Mouse (Mus musculus) adrenal gland, postnatal 4 days (tissue): ENCODE measurements around the gene AA986860. TPM values are rescaled to one million over a fixed set of nuclear protein-coding genes. Genes with fewer than 3 reads are reported as not detected.

Experiments used
- DNase-seq, 2 experiments: peaks; one replicate each; pipeline ENCODE4 v3.0.0; 2021 to 2022; ENCODE audit warnings: low spot score in 2 of 2, mixed read lengths in 2 of 2
- total RNA-seq, 2 experiments: library from RNA; stranded (reverse); gene quantifications; 2 replicates each; pipeline ENCODE4 v1.2.3; 2021

Gene AA986860
- total RNA-seq, 2 experiments from 2014 or later = 2.0 to 3.3 TPM

DNA sequence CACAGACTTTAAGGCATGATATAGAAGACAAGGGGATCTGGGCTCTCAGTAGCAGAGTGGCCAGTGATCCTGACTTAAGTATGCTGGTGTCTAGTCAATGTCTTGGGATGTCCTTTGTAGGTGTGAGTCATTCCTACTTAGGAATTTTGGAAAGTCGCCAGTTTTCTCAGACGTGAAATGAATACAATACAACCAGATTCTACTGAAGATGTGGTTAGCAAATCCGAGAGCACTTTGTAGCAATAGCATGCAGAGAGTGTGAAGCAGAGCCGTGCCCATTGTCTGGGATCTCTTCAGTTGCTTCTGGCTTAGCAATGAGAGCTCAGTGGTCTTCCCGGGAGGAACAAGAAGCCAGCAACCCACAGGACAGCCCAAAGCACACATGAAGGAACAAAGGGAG is 2.7 kb downstream of the AA986860 start:
- no peak for DNase-seq

DNA sequence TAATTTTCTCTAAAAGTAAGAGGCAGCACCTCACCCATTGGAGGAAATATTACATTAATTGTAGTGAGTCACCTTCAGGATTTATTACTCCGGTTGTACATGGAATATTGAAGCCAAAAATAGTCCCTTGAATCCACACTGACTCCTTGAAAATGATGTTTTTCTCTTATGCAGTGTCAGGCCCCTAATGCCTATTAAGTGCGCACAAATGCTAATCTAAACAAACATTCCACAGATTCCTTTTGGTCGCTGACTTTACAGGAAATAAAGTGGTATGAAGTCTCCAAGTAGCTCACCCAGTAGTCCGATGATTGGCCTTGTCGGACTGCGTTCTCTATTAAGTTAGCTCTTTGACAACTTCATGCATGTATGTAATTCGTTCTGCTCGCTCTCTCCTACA is 3.1 kb downstream of the AA986860 start:
- no peak for DNase-seq

DNA sequence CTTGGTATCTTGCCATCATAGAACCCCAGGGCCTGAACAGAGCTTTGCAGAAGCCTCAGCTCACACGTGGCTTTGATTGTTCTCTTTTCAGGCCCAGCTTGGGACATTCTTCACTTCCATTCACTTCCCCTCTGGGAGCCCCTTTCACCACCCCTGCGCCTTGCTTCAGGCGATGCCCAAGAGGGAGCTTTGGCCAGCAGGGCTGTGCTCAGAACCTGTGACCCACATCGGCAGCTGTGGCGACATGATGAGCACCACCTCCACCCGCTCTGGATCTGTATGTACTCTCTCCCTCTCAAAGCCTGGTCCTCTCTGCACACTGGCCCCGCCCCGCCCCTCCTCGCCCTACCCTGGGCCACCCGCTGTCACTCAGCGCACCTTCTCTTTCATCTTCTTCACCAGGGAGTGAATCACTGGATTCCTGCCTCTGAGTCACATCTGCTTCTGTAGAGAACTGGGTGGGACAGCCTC is 5.7 kb downstream of the AA986860 start:
- no peak for DNase-seq

DNA sequence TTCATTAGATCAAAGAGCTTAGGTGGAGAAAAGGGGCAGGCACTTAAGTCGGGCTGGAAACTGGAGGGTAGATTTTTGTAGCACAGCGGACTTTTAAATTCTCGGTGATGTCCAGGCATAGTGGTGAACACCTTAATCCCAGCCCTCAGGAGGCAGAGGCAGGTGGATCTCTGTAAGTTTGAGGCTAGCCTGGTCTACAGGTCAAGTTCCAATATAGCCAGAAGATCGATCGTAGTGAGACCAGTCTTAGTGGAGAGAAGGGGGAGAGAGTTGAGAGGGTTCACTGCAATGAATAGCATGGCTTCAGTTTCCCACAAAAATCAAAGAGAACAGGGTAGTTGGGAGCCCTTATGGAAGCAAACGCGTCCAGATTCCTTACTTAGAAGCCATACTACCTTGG is 6.1 kb downstream of the AA986860 start:
- no peak for DNase-seq

DNA sequence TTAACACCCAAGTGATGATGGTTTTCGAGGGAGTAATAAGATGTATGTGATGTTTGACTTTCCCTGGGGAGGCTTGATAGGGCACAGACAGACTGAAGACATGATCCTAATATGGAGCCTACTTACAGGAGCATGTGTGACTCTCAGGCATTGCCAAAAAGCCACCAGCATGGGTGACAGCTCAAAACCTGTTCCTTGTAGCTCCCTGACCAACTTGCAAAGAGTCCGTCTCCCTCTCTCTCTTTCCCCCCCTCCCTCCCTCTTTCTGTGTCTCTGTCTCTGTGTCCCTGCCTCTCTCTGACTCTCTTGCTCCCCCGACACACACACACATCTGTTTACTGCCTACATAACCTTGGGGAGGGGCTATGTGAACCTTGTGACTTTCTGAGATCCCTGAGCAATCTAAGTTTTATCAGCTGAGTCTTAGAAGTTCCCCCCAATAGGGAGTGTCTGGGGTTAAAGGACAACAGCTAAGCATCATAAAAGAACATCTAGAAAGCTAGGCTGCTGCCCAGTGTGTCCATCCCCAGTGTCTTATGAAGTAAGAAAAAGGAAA is 6.9 kb downstream of the AA986860 start:
- no peak for DNase-seq

DNA sequence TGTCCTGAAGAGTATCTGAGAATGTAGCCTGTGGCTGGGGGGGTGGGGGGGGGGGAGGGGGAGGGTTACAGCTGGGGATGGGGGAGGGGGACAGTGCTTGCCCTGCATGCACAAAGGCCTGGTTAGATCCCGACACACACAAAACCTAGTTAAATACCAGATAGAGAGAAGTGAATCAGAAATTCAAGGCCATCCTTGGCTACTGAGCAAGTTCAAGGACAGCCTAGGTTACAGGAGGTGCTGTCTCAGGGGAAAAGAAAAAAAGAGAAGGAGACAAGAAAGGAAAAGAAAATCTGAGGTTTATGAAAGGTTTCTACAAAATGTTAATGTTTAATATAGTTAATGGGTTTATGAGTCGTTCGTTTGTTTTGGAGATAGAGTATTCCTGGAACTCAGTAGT is 7.9 kb downstream of the AA986860 start:
- no peak for DNase-seq

DNA sequence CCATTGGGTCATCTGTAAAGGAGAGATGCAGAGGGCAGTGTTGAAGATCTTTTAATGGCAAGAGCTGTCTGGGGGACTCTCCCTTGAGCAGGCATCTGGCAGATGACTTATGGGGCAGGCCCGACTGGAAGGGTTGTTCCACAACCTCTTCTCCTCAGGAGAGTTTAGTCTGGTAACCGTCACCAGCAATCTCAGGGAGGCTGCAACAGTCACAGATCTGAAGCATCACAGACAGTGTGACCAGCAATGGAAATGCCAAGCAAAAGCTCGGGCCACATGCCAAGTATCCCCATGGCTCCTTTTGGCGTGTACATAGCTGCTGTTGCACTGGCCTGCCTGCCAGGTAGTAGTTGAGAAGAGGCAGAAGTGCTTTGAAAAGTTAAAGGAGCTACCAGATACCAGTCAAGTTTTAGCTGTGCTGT is 8.5 kb downstream of the AA986860 start:
- DNase-seq = no peak

DNA sequence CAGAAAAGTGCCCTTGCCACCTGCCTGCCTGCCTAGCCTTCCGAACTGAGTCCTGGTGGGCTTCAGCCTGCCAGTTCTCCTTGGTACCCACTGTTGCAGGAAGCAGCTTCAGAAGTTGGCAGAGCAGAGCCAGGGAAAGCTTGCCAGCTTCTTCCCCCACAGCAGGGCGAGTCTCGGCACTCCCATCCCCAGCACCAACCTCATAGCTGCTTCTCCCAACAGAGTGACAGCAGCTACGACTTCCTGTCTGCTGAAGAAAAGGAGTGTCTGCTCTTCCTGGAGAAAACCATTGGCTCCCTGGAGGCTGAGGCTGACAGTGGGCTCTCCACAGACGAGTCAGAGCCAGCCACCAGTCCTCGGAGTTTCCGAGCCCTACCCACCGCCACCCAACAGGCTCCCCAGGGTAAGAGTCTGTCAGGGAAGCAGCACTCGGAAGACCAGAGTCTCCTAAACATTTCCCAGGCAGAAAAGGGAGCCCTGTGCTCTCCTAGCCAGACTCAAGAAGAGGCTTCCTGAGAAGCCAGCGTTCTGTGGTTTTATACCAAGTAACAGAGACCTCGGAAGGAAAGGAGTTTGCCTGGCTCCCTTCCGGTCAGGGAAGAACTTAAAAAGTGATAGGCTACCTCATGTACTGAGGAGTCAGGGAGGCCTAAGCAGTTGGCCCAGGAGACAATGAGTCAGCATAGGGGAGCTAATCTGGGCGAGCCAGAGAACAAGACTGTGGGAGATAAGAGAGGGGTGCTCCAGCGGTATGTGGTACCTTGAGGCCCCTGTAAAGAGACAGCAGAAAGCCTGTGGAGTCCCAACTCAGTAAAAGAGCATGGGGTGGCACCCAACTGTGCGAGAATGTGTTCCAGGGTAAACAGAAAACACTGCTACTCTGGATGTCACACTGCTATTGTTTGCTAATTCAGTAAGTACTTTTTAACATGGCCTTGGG is 9.3 kb downstream of the AA986860 start:
- no peak for DNase-seq

DNA sequence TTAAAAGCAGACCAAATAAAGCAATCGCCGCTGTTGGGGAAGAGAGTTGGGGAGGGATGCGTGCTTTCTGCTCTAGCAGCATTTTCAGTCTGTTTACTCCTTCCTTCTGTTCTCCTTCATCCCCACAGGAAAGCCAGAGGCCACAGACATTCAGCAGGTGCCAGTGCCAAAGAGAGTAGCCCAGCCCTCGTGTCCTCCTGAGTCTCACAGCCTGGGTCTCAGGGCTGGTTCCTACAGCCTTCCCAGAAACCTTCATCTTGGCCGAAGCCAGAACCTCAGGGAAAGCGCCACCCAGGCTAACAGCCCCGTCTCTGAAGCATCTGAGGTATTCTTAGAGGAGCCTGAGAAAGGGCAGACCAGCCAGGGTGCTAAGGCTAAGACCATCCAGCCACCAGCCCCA is 10.4 kb downstream of the AA986860 start:
- DNase-seq = no peak

DNA sequence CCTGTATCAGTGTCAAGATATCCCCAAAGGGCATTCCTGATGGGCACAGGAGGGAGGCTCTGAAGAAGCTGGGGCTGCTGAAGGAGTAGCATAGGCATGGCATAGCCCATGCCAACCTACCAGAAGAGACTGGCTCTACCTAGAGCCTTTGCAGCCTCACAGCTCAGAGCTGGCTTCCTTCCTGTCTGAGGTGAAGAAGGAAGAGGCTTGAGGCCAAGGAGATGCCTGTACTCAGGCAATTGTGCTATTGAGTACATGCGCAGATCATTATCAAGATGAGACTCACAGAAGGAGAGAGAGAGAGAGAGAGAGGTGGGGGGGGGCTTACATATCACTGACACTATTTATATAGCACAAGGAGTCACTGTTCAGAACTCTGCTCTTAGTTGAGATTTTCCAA is 12.0 kb downstream of the AA986860 start:
- DNase-seq = no peak

DNA sequence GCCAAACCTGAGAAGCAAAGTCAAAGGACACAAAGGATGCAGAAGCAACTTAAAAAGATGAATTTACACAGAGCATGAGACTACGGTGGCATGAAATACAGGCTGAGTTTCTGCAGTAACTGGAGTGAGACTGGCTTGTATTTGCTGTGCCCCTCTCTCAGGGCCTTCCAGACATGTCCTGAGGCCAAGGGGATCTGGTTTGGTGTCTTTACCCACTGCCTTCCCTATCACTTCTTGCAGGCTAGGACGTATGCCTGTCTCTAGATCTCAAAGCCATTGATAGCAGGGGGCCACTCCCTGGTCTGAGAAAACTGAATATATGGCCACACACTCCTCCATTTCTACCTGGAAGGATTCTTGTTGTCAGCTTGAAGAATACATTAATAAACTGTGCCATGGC is 12.4 kb downstream of the AA986860 start:
- no peak for DNase-seq

DNA sequence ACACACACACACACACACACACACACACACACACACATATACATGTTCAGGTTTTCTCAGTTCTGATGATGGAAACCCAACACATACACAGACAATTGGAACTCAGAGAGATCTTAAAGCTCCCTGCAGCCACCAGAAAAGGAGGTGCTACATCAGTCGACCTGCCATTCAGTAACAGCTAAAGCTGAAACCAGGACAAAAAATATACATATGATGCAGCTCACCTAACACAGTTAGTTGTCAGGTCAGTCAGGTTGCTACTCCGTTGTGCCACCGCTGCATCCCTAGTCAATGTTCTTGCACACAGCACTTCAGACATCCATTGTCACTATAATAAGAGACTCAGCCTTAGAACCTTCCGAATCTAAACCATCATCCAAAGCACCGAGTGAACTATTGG is 13.2 kb downstream of the AA986860 start:
- DNase-seq = no peak

DNA sequence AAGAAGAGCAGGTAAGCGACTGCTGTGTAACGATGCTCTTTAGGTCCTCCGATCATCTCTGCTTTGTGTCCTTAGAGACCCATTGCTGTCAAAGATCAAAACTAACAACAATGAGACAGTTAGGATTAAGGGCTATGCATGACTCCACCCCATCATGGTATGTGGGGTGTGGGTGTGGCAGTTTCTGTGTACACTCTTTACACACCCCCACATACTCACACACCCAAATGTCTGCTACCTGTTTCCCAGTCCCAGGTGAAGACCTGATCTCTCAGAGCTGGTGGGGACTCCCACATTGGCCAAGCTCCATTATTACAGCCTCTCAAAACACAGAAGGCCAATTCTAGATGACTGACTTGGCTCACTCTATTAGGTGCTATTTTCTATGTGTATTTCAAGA is 13.8 kb downstream of the AA986860 start:
- DNase-seq = no peak

DNA sequence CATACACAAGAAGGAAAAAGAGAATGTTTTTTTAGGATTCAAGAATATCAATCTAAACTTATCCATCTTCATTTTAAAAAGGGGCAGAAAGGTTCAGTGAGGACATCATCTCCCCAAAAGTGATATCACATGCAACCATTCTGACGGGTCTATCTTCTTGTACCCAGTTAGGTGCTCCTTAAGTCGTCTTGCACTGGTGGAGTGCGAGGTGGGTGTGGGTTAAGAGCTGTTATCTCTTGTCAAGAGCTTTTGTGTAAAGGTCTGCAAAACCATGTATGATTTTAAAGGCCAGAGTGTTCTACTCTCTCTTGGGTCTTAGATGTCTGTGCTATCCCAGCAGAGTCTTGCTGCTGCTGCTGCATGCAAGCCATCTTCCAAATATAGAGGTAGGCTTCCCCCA is 15.0 kb downstream of the AA986860 start:
- DNase-seq = no peak

DNA sequence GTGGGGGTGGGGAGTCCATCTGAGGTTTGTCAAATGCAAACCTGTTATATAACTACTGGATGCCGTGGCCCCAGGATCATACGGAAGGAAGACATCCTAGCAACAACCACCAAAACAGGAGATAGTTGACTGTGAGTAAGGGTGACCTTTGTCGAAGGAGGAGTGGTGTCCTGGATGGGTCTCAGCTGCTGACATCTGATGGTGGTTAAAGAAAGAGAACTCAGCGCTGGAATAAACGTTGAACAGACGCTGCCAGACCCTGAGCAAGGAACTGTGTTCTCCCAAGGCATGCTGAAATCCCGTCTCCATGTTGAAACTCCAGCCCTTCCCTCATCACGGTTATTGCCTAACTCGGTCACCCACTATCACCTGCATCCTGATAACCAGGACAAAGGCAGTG is 27.9 kb downstream of the AA986860 start:
- no peak for DNase-seq

DNA sequence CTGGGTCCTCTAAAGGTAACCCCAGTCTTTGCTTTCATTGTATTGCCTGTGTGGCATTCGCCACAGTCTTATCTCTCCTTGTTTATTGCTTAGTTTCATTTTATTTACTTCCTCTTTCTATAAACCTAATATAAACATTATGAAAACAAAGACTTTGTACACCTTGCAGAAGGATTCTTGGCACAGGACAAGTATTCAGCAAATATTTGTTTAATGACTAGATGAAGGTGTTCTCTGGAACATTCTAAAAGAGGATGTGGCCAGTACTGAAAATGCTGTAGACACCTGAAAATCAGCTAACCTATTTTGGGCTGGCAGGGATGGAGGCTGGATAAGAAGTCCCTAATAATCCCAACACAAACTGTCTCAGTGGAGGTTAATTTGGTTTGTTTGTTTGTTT is 29.8 kb downstream of the AA986860 start:
- no peak for DNase-seq

DNA sequence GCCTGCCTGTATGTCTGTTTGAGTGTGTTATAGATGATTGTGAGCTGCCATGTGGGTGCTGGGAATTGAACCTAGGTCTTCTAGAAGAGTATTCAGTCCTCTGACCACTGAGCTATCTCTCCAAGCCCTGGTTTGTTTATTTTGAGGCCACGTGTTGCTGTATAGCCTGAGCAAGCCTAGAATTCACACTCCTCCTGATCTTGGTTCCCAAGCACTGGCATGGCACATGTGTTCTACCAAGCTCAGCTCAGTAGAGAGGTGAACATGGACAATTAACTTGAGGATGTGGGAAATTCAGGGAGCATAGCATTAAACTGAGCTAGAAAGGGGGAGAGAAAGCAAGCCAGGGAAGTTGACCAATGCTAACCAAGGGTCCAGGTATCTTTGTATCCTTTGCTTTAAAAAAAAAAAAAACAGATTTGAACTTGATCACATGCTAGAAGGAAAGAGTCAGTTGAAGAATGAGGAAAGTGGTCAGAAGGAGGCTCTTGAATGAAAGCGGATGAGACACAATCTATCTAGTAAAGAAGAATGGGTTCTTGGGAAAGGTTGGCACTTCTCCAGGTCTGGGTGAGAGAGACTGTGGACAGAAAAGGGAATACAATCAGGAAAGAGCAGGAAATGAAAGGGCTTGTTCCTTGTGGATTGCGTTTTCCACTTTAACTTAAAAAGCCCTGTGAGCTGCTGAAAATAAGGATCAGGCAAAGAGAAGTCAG is 30.4 kb downstream of the AA986860 start:
- DNase-seq = no peak

DNA sequence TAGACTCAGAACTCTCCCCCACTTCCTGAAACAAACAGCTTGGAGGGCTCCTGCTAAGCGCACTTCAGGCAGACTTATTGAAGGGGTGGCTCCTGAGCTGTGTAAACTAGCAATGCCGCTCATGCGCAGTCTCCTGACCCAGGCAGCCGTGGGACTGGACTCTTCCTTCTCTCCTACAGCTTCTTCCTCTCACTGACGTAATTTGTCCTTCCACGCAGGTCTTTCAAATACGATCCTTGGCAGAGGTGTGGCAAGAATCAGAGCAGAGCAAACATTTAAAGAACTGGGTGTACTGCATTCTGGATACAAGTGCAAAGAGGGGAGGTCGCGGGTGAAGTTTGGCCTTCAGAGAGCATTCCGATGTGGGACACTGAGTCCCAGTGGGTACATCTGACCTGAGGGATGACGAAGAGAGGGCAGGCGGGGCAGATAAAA is 32.3 kb downstream of the AA986860 start:
- no peak for DNase-seq

DNA sequence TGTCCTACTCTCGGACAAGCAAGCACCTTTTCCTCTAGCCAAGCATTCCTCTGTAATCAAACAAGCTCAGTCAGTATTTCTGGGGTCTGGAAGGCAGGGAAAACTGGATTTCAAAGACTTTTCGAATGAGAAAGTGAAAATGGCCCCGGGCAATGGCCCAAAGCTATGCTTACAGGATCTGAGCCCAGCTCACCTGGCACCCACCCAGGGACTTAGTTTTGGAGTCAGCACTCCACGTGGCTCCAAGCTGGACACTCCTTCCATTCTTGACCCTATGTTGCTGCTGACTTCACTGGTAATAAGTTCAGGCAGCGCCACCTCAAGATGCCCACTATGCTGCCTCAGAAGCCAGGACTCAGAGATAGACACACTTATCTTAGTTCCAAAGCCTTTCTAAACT is 35.3 kb downstream of the AA986860 start:
- DNase-seq = no peak

DNA sequence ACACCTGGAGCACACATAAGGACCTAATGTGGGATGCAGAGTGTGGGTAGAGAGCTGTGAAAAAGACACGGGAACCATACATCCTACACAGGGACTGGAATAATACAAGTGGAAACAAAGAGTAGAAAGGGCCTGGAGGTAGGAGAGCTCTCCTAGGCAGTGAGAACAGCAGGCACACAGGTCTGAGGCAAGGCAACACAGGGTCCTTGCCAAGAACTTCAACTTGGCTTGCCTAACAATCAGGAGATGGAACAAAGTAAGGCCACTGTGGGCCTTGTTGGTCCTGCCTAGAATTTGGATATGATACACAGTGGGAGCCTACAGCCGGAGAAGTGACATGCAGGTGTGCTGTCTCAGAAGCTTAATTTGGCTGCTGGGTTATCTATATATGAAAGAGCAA is 38.1 kb downstream of the AA986860 start:
- no peak for DNase-seq

DNA sequence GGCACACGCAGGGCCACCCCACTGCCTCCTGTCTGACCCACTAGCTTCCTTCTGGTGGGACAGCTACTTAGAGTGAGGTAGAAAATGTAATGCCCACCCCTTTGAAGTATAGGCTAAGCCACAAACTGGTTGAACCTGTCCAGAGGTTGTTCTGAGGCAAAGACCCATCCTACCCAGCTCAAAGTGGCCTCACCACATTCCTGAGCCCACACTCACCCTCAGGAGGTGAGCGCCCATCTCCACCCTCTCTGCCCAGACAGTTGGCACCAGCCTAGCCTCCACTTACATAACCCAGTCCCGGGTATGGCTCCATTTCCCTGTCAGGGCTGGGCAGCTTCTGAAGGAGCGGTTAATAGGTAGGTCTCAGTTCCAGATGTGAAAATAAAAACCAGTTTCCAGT is 38.7 kb downstream of the AA986860 start:
- no peak for DNase-seq

DNA sequence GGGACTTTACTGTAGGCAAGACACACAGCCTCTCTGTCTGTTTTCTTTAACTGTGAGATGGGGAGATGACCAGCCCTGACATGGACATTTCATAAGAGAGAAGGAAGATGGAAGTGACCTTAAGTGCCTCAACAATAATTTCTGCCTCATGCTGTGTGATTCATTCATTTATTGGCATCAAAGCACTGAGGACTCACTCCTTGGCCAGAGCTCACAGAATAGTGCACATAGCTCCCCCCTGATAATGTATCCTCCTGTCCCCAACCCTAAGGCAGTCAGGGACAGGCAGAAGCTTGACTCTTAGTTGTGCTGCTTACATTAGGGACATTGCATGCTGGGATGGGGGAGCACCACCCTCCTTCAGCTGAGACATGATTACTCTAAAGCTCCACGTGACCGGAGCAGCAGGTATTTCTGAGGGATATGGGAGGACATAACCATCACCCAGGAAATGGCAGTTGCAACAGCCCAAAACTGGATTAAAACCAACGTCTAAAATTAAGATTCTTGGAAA is 39.3 kb downstream of the AA986860 start:
- DNase-seq = no peak
